Mouse (Mus musculus) heart, postnatal 25 days (tissue): ENCODE results near the gene Ifnar2. TPM values are rescaled to one million over a fixed set of nuclear protein-coding genes. Genes with fewer than 3 reads are reported as not detected.
"Not testable (repeated sequence)": the region's sequence is repeated elsewhere in the genome, so short reads cannot be mapped to it uniquely, and the experiment has no call there.

Experiments used
- DNase-seq: peaks from one replicate; pipeline ENCODE4 v3.0.0; 2022; ENCODE audit warnings: low spot score
- intact Hi-C: fragments of 180-260 bp; cut with DNase I; formaldehyde crosslinking; loops from one replicate; pipeline ENCODE4 v1.15.1; 2025
- total RNA-seq, 2 experiments: library from RNA; stranded (reverse); gene quantifications; 2 replicates each; pipeline ENCODE4 v1.2.3; 2021

The Ifnar2 gene
- total RNA-seq, 2 experiments from 2014 or later: 34.5 to 37.6 TPM

GRCm38 (mm10) chr16:91415391-91416189, 43.0 kb downstream of the Ifnar2 start:
- intact Hi-C loops: no loop called here
- DNase-seq: no peak

GRCm38 (mm10) chr16:91416357-91416756, 43.8 kb downstream of the Ifnar2 start:
- intact Hi-C loops: no loop called here
- DNase-seq: no peak

- DNase-seq: no peak
- intact Hi-C loops: no loop called here
Observed at GRCm38 (mm10) chr16:91416938-91417337, 44.4 kb downstream of the Ifnar2 start.

DNA sequence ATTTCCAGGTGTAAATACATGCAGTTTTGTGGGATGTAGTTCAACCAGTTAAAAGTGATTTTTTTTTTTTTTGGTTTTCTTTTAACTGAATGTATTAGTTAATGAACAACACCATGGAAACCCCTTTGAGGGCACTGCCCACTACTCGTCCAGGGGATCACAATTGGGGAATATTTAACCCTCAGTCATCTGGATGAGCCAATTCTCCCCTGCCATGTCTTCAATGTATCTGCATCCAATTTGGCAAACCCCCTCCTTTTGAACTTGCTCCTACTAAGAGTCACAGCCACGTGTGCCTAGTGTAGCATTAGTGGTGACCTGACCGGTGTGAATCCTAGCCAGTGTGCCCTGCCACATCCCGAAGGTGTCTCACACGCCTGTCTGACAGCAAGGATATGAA, 45.9 kb downstream of the Ifnar2 start:
- no peak for DNase-seq
- intact Hi-C loops: no loop called here

DNA sequence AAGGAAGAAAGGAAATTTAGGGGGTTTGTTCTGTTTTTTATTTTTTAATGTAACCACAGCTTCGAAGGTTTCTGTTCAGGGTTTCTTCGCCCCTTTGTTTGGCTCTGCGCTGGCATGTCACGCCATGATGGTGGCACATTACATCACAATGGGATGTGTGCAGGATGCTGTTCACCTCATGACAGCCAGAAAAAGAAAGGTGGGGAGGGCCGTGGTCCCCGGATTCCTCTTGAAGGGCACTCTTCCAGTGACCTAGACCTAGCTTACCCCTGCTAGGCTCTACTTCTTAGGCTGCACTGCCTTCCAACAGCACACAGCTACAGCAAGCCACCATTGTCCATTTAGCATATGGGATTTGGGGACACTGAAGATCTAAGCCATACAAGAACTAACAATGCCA, 53.2 kb downstream of the Ifnar2 start:
- intact Hi-C loops: no loop called here

GRCm38 (mm10) chr16:91426586-91426985, 54.0 kb downstream of the Ifnar2 start:
- intact Hi-C loops: no loop called here

More for the DNA sequence above, 53.2 kb downstream of the Ifnar2 start:
- no peak for DNase-seq

DNA sequence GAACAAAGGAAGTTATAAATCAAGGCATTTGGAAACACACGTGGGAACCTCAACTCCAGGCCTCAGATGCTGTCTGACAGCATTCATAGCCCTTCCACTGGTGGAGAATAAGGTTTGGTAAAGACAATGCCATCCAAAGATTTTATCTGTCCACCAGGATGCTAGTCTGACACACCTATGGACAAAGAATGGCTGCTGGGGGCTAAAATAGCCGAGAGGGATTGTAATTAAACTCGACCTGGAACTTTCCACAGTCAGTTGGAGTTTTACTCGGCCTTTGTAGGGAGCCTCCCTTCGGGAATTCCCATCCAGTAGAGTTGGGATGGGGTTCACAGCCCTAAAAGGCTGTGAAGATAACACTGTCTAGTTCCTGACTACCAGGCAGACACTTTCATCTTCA, 54.9 kb downstream of the Ifnar2 start:
- intact Hi-C loops: no loop called here
- DNase-seq: no peak

More at GRCm38 (mm10) chr16:91426586-91426985, 54.0 kb downstream of the Ifnar2 start:
- no peak for DNase-seq

GRCm38 (mm10) chr16:91428259-91428865, 55.8 kb downstream of the Ifnar2 start:
- no peak for DNase-seq
- intact Hi-C loops: no loop called here

DNA sequence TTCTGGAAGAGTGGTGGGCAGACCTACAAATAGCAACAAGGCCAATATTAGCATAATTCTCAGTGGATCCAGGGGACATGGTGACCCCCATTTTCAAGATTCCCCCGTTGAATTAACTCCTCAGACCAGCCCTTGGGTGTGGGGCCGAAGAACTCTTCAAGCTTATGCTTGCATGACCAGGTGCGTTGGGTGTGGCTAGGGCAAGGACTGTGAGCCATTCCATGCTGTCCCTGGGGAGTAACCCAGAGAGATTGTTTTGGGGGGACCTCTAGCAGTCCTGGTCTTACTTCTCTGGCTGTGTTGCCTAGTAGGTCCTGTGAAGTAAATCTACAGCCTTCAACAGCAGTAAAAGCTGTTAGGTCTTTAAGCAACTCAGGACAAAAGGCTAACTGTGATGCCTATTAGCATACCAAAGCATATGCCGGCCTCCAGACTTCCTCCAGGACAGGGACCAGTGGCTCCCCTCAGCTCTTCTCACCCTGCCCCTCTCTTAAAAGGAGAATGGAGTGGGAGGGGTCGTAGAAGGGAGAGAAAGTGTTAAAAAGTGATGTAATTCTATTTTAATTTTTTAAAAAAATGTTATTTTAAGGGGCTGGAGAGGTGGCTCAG, 60.2 kb downstream of the Ifnar2 start:
- intact Hi-C loops: loop anchor here (10.0 kb wide), 1 partner anchor 358 kb away; no protein-coding TSS in a partner anchor
- DNase-seq: no peak

GRCm38 (mm10) chr16:91433329-91433933, 60.8 kb downstream of the Ifnar2 start:
- intact Hi-C loops: loop anchor here (10.0 kb wide), 1 partner anchor 359 kb away; no protein-coding TSS in a partner anchor

GRCm38 (mm10) chr16:91434119-91434518, 61.5 kb downstream of the Ifnar2 start:
- intact Hi-C loops: loop anchor here (10.0 kb wide), 1 partner anchor 359 kb away; no protein-coding TSS in a partner anchor
- DNase-seq: no peak

More at GRCm38 (mm10) chr16:91433329-91433933, 60.8 kb downstream of the Ifnar2 start:
- DNase-seq: no peak

- no peak for DNase-seq
- intact Hi-C loops: loop anchor here (10.0 kb wide), 1 partner anchor 363 kb away; no protein-coding TSS in a partner anchor
Observed at GRCm38 (mm10) chr16:91438081-91438480, 65.5 kb downstream of the Ifnar2 start.

GRCm38 (mm10) chr16:91438599-91438998, 66.0 kb downstream of the Ifnar2 start:
- intact Hi-C loops: loop anchor here (10.0 kb wide), 1 partner anchor 364 kb away; no protein-coding TSS in a partner anchor
- not testable (repeated sequence) for DNase-seq

GRCm38 (mm10) chr16:91441366-91441765, 68.8 kb downstream of the Ifnar2 start:
- peak; percentile 64 for DNase-seq
- intact Hi-C loops: loop anchor here (1.0 to 2.0 kb wide), 2 partner anchors 35 to 83 kb away; partner anchors contain the start of gene Il10rb

DNA sequence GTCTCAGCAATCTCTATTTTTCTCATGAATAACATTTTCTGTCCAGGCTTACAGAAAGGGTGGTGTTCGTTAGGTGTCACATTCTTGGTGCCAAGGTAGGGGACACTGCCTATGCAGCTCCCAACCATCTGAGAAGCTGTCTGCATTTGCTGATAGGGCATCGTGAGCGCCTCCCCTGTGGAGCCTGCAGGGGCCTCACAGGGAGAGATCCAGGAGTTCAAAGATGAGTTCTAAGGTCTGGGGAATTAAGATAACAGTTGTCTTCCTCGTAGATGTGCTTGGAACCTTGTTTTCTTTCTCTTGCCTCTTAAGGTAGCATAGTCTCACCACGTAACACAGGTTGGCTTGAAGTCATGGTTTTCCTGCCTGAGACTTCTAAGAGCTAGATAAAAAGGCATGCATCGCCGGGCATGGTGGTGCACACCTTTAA, 69.2 kb downstream of the Ifnar2 start:
- no peak for DNase-seq
- intact Hi-C loops: loop anchor here (1.0 to 2.0 kb wide), 2 partner anchors 35 to 84 kb away; partner anchors contain the start of gene Il10rb

DNA sequence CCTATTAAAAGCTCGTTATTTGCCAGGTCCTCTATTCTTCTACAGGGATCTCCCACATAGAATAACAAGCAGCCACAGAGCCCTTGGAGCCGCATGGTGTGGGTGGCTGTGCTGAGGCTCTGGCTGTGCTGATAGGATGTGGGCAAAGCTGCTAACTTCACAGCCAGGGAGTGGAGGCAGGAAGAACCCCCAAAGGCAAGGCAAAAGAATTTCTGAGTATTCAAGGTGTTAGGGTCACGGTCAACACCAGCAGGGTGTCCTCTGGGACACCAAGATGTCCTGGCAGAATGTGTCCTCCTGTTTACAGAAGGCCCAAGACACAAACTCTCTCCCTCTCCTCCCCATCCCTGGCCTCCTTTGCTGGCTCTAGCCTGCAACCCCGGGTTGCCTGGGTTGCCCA, 69.9 kb downstream of the Ifnar2 start:
- intact Hi-C loops: no loop called here
- DNase-seq: no peak

DNA sequence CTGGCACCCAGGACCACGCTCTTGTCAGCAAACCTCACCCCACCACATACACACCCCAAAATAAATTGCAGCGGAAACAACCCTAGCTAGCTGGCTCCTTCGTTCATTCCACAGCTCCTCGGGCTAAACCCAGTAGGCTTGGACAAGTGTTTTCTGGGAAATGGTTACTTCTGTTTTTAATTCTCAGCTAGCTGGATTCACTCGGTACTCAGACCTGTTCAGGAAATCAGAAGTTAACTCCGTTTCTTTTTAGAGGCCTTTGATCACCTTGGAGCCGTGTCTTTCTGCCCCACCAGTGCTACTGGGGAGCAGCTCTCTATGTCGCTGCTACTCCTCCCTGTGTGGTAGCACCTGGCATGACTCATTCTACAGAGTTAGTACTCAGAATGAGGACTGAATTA, 70.6 kb downstream of the Ifnar2 start:
- DNase-seq: no peak
- intact Hi-C loops: no loop called here

GRCm38 (mm10) chr16:91444847-91445246, 72.3 kb downstream of the Ifnar2 start:
- no peak for DNase-seq
- intact Hi-C loops: no loop called here

GRCm38 (mm10) chr16:91445566-91445965, 73.0 kb downstream of the Ifnar2 start:
- intact Hi-C loops: no loop called here
- DNase-seq: no peak
